Mouse (Mus musculus): ENCODE measurements around the gene Kcnmb2. TPM values are rescaled to one million over a fixed set of nuclear protein-coding genes. Genes with fewer than 3 reads are reported as not detected.

Kcnmb2 gene
- total RNA-seq (2021), result 1 to 10 TPM; 5.8 to 7.9 TPM
- long read RNA-seq, partial matches to known transcripts, result 1 of 2 reads
- long read RNA-seq, other reads (novel, unspliced or antisense), result 1 of 2 reads

GRCm38 (mm10) chr3:31902504-31903330 is at the start of gene Kcnmb2:
Kcnmb2 (plus strand) TSS chr3:31902507.
- peak; percentile 28 to 43 for DNase-seq (ENCODE audit: low spot score in 2 of 2)

GRCm38 (mm10) chr3:31863522-31863921 is 38.8 kb upstream of the Kcnmb2 start:
- no peak for DNase-seq (ENCODE audit: low spot score in 2 of 2)

GRCm38 (mm10) chr3:31864070-31864469 is 38.2 kb upstream of the Kcnmb2 start:
- no peak for DNase-seq (ENCODE audit: low spot score in 2 of 2)

GRCm38 (mm10) chr3:31871461-31871860 is 30.8 kb upstream of the Kcnmb2 start:
- no peak for DNase-seq (ENCODE audit: low spot score in 2 of 2)

GRCm38 (mm10) chr3:31882621-31883131 is 19.6 kb upstream of the Kcnmb2 start:
- DNase-seq (ENCODE audit: low spot score in 2 of 2), result no peak

- no peak for DNase-seq (ENCODE audit: low spot score in 2 of 2)
These were observed 9.7 kb upstream of the Kcnmb2 start for GRCm38 (mm10) chr3:31892653-31893052.

- no peak for DNase-seq (ENCODE audit: low spot score in 2 of 2)
These were observed 1.2 kb downstream of the Kcnmb2 start for GRCm38 (mm10) chr3:31903506-31903905.

- DNase-seq (ENCODE audit: low spot score in 2 of 2), result no peak
These were observed 1.8 kb downstream of the Kcnmb2 start for GRCm38 (mm10) chr3:31904156-31904555.

GRCm38 (mm10) chr3:31911168-31911567 is 8.9 kb downstream of the Kcnmb2 start:
- no peak for DNase-seq (ENCODE audit: low spot score in 2 of 2)

GRCm38 (mm10) chr3:31911690-31912089 is 9.4 kb downstream of the Kcnmb2 start:
- no peak for DNase-seq (ENCODE audit: low spot score in 2 of 2)

GRCm38 (mm10) chr3:31928544-31928943 is 26.2 kb downstream of the Kcnmb2 start:
- DNase-seq (ENCODE audit: low spot score in 2 of 2), result no peak

- DNase-seq (ENCODE audit: low spot score in 2 of 2), result no peak
These were observed 32.4 kb downstream of the Kcnmb2 start for GRCm38 (mm10) chr3:31934704-31935103.

- DNase-seq (ENCODE audit: low spot score in 2 of 2), result no peak
These were observed 39.2 kb downstream of the Kcnmb2 start for GRCm38 (mm10) chr3:31941478-31941877.

GRCm38 (mm10) chr3:31954213-31954612 is 51.9 kb downstream of the Kcnmb2 start:
- DNase-seq (ENCODE audit: low spot score in 2 of 2), result no peak

- DNase-seq (ENCODE audit: low spot score in 2 of 2), result no peak
These were observed 52.7 kb downstream of the Kcnmb2 start for GRCm38 (mm10) chr3:31955004-31955403.

GRCm38 (mm10) chr3:31959821-31960220 is 57.5 kb downstream of the Kcnmb2 start:
- no peak for DNase-seq (ENCODE audit: low spot score in 2 of 2)

GRCm38 (mm10) chr3:31961175-31961574 is 58.9 kb downstream of the Kcnmb2 start:
- no peak for DNase-seq (ENCODE audit: low spot score in 2 of 2)

GRCm38 (mm10) chr3:31963076-31963475 is 60.8 kb downstream of the Kcnmb2 start:
- DNase-seq (ENCODE audit: low spot score in 2 of 2), result no peak

- DNase-seq (ENCODE audit: low spot score in 2 of 2), result no peak
These were observed 77.4 kb downstream of the Kcnmb2 start for GRCm38 (mm10) chr3:31979661-31980060.

GRCm38 (mm10) chr3:31982444-31982843 is 80.1 kb downstream of the Kcnmb2 start:
- no peak for DNase-seq (ENCODE audit: low spot score in 2 of 2)

GRCm38 (mm10) chr3:31985103-31985502 is 82.8 kb downstream of the Kcnmb2 start:
- DNase-seq (ENCODE audit: low spot score in 2 of 2), result no peak

GRCm38 (mm10) chr3:31991526-31992045 is 89.3 kb downstream of the Kcnmb2 start:
- no peak for DNase-seq (ENCODE audit: low spot score in 2 of 2)

Data from layer of hippocampus, postnatal 10 days (tissue).